Mouse (Mus musculus): ENCODE results near the gene Ppargc1a. TPM values are rescaled to one million over a fixed set of nuclear protein-coding genes. Genes with fewer than 3 reads are reported as not detected.

Gene Ppargc1a
- polyA plus RNA-seq, 1 experiment from 2014 or later, result 8.1 TPM

DNA sequence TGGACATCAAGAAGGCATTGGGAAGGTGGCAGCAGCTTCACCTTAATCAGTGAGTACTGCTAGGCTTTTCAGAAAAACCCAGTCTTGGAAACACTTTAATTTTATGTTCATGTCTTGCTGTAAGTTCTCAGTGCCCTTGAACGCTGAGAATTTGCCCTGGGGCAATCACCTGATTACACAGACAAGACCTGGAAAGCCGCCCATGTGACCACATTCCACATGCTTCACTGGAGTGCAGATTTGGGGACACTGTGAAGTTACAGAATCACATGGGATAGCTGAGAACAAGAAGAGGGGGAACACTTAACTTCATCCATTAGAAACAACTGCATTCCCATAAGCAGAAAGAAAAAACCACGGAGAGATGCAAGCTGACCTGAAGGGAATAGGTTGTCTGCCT, 115.5 kb downstream of the Ppargc1a start:
- Histone ChIP-seq H3K4me2 (replicated peaks; ENCODE audit: low read depth) (no peak overlapping the region), H3K27ac (ENCODE audit: low read depth, low read length) (no peak overlapping the region), H3K4me3 (ENCODE audit: low read depth, low read length) (no peak overlapping the region), H3K36me3 (ENCODE audit: control insufficient read depth, insufficient read depth) (no peaks in the 10 kb centered on the region), H3K9ac (ENCODE audit: low read depth, low read length) (no peak overlapping the region), H3K27me3 (replicated peaks; ENCODE audit: control insufficient read depth, insufficient read depth, low read length) (no peaks in the 10 kb centered on the region), H3K9me3 (ENCODE audit: control insufficient read depth) (no peaks in the 10 kb centered on the region), H3K4me1 (replicated peaks; ENCODE audit: control insufficient read depth, insufficient read depth, low read length) (0 out of 2 replicates have a peak, but pooled peaks cover 3% of the 10 kb centered on the region)
- 63% methylated on average over 3 of the region's 3 CpGs for WGBS
- ATAC-seq, result no peak
- no peak for TF ChIP-seq CTCF (IDR thresholded peaks at IDR 0.05; ENCODE audit: low read depth)

DNA sequence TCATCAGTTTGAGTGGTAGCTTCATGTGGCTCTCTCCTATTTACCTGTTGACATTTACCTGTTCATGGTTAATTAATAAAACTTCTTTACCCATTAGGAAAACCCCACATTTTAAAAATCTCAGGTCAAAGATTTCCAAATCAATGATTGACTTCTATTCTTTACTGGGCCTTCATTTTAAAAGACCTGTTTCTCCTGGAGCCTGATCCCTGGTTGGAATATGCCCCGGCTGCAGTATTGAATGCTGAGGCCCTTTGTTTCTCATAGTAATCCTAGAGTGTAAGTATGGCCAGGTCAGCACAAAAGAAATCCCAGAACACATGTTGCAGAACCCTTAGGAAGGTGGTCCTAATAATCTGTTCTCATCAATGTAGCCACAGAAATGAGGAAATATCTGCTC, 119.9 kb downstream of the Ppargc1a start:
- no peak overlapping the region for H3K4me2 ChIP-seq (replicated peaks; ENCODE audit: low read depth)
- no peak overlapping the region for H3K4me3 ChIP-seq (ENCODE audit: low read depth, low read length)
- TF ChIP-seq CTCF (IDR thresholded peaks at IDR 0.05; ENCODE audit: low read depth), result no peak
- H3K9me3 ChIP-seq (ENCODE audit: control insufficient read depth), result no peaks in the 10 kb centered on the region
- no peak for ATAC-seq
- no peak overlapping the region for H3K27ac ChIP-seq (ENCODE audit: low read depth, low read length)
- no peaks in the 10 kb centered on the region for H3K27me3 ChIP-seq (replicated peaks; ENCODE audit: control insufficient read depth, insufficient read depth, low read length)
- WGBS, result 75% methylated on average over 1 of the region's 1 CpGs
- no peaks in the 10 kb centered on the region for H3K36me3 ChIP-seq (ENCODE audit: control insufficient read depth, insufficient read depth)
- H3K4me1 ChIP-seq (replicated peaks; ENCODE audit: control insufficient read depth, insufficient read depth, low read length), result 0 out of 2 replicates have a peak, but pooled peaks cover 3% of the 10 kb centered on the region
- H3K9ac ChIP-seq (ENCODE audit: low read depth, low read length), result no peak overlapping the region

DNA sequence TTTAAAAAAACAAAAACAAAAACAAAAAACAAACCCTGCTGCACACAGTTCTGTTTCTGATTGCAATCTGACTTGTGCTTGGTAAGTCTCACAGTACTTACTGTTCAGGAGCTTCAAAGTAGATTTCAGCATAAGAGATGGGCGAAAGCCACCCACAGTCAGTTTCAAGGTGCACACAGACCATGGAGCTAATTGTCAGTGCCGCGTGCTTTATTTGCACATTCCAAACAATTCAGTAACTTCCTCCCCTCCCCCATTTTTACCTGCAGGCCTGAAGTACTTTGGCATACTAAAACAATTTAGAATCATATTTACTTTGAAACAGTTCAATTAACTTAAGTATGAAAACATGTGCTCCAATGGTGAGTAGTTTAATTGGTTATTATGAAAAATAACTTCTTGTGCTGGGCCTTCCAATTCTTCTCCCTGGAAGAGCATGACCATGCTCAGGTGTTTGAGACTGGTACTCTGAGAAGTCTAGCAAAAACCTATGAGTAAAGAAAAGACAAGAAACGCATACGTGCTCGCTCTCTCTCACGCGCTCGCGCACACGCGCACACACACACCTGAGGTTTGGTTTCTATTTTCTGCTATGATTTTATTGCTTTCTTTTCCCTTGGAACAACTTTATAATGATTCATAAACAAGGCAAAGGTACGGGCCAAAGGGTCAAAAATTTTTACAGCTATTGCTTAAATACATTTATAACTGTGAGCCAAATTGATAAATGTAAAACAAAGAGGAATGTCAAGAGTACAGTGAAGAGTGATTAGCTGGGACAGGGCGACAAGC, 121.0 kb downstream of the Ppargc1a start:
- peak; percentile 75 for ATAC-seq
- Histone ChIP-seq H3K36me3 (ENCODE audit: control insufficient read depth, insufficient read depth) (no peaks in the 10 kb centered on the region), H3K4me1 (replicated peaks; ENCODE audit: control insufficient read depth, insufficient read depth, low read length) (0 out of 2 replicates have a peak, but pooled peaks cover 3% of the 10 kb centered on the region), H3K27me3 (replicated peaks; ENCODE audit: control insufficient read depth, insufficient read depth, low read length) (no peaks in the 10 kb centered on the region), H3K9me3 (ENCODE audit: control insufficient read depth) (no peaks in the 10 kb centered on the region), H3K27ac (ENCODE audit: low read depth, low read length) (no peak overlapping the region), H3K9ac (ENCODE audit: low read depth, low read length) (no peak overlapping the region), H3K4me2 (replicated peaks; ENCODE audit: low read depth) (peak overlapping the region; percentile 33), H3K4me3 (ENCODE audit: low read depth, low read length) (no peak overlapping the region)
- TF ChIP-seq CTCF (IDR thresholded peaks at IDR 0.05; ENCODE audit: low read depth), result no peak
- 52% methylated on average over 14 of the region's 14 CpGs for WGBS

DNA sequence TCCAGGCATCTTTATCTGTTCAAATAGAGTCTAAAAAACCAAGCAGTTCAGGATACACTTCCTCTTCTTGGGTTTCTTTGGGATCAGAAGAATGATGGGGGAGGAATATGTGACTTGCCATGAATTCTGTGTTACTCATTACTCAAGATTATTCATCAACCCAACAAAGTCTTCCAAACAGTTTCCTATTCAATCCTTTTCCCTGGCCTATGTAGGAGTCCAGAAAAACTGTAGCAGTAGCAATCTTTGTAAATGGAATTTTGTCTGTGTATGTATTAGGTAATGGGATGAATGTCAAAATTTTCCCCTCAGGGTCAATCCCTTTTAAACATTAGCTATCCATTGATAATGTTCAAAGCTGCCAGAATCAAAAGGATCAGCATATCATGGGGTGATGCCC, 121.8 kb downstream of the Ppargc1a start:
- Histone ChIP-seq H3K4me3 (ENCODE audit: low read depth, low read length) (no peak overlapping the region), H3K4me1 (replicated peaks; ENCODE audit: control insufficient read depth, insufficient read depth, low read length) (no peaks in the 10 kb centered on the region), H3K36me3 (ENCODE audit: control insufficient read depth, insufficient read depth) (no peaks in the 10 kb centered on the region), H3K27me3 (replicated peaks; ENCODE audit: control insufficient read depth, insufficient read depth, low read length) (no peaks in the 10 kb centered on the region), H3K9me3 (ENCODE audit: control insufficient read depth) (no peaks in the 10 kb centered on the region), H3K9ac (ENCODE audit: low read depth, low read length) (no peak overlapping the region), H3K4me2 (replicated peaks; ENCODE audit: low read depth) (no peak overlapping the region), H3K27ac (ENCODE audit: low read depth, low read length) (no peak overlapping the region)
- ATAC-seq, result no peak
- TF ChIP-seq CTCF (IDR thresholded peaks at IDR 0.05; ENCODE audit: low read depth), result no peak

DNA sequence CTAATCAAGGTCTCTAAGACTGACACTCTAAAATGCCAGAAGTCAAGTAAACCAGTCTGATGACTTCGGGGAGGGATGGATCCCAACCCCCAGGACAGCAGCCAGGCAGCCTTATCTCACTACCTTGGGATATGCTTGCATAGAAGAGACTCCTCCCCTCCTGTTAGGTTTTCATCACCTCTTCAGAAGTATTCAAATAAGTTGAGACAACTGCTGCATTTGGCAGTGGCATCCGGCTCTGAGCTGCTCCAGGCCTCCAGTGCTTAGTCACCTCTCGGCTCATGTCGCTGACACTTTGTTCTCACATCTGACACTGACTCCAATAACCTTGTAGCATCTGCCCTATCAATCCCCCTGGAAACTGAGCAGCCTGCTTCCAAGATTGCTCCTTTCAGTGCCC, 127.8 kb downstream of the Ppargc1a start:
- Histone ChIP-seq H3K27me3 (replicated peaks; ENCODE audit: control insufficient read depth, insufficient read depth, low read length) (no peaks in the 10 kb centered on the region), H3K4me1 (replicated peaks; ENCODE audit: control insufficient read depth, insufficient read depth, low read length) (no peaks in the 10 kb centered on the region), H3K4me2 (replicated peaks; ENCODE audit: low read depth) (no peak overlapping the region), H3K36me3 (ENCODE audit: control insufficient read depth, insufficient read depth) (no peaks in the 10 kb centered on the region), H3K9ac (ENCODE audit: low read depth, low read length) (no peak overlapping the region), H3K9me3 (ENCODE audit: control insufficient read depth) (no peaks in the 10 kb centered on the region), H3K27ac (ENCODE audit: low read depth, low read length) (no peak overlapping the region), H3K4me3 (ENCODE audit: low read depth, low read length) (no peak overlapping the region)
- no peak for TF ChIP-seq CTCF (IDR thresholded peaks at IDR 0.05; ENCODE audit: low read depth)
- ATAC-seq, result no peak
- WGBS, result 15% methylated on average over 4 of the region's 4 CpGs

DNA sequence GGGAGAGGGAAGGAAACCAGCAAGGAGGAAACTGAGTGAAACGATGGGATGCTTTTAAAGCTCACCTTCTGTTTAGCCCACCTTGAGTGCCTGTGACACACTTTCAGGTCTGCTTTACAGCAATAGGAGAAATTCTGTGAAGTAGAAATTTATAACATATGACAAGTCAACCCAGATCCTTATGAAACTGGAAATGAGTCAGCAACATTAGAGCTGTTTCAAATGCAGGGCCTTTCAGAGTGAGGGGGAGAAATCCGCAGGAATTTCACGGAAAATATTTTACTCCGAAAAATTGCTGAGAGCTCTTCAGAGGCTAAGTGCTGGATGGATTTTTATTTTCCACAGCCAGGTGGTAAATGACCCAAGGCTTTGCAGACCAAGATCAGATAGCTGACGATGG, 133.6 kb downstream of the Ppargc1a start:
- 77% methylated on average over 5 of the region's 5 CpGs for WGBS
- Histone ChIP-seq H3K36me3 (ENCODE audit: control insufficient read depth, insufficient read depth) (no peaks in the 10 kb centered on the region), H3K9ac (ENCODE audit: low read depth, low read length) (no peak overlapping the region), H3K4me1 (replicated peaks; ENCODE audit: control insufficient read depth, insufficient read depth, low read length) (no peaks in the 10 kb centered on the region), H3K4me3 (ENCODE audit: low read depth, low read length) (no peak overlapping the region), H3K9me3 (ENCODE audit: control insufficient read depth) (no peaks in the 10 kb centered on the region), H3K4me2 (replicated peaks; ENCODE audit: low read depth) (no peak overlapping the region), H3K27me3 (replicated peaks; ENCODE audit: control insufficient read depth, insufficient read depth, low read length) (no peaks in the 10 kb centered on the region), H3K27ac (ENCODE audit: low read depth, low read length) (no peak overlapping the region)
- no peak for ATAC-seq
- no peak for TF ChIP-seq CTCF (IDR thresholded peaks at IDR 0.05; ENCODE audit: low read depth)

Measured in intestine, postnatal 0 days (tissue).